Mouse (Mus musculus) Patski (cell line): ENCODE measurements around the gene Trappc3l. TPM values are rescaled to one million over a fixed set of nuclear protein-coding genes. Genes with fewer than 3 reads are reported as not detected.
A peak's percentile ranks its signal among the peaks of the same experiment; 100 is the strongest.

Source experiments
- ATAC-seq: fragments of 100-300 bp; one replicate; pipeline ENCODE4 v1.8.0; 2021
- CTCF ChIA-PET: fragments of 350-600 bp; sonication (Branson Sonifier 250); formaldehyde crosslinking; loops from one replicate; lab custom pipeline; 2022; ENCODE audit warnings: inconsistent platforms; lab: Charles Lee
- POLR2A ChIA-PET: fragments of 350-600 bp; sonication (Branson Sonifier 250); formaldehyde crosslinking; loops from one replicate; lab custom pipeline; 2022; ENCODE audit warnings: antibody characterized with exemption, inconsistent platforms; lab: Charles Lee
- DNase-seq: peaks from one replicate; pipeline ENCODE4 v3.0.0-alpha.2; 2011; ENCODE audit warnings: low read depth, low spot score
- H3K27me3 ChIP-seq: fragments of 371-371 bp; one replicate; pipeline ENCODE4 v1.5.1; 2021
- CTCF ChIP-seq: fragments of 100-300 bp; IDR thresholded peaks from one replicate; pipeline ENCODE4 v1.5.1; 2021
- in situ Hi-C: fragments of 300-500 bp; cut with MboI; formaldehyde crosslinking; loops from 3 replicates; pipeline ENCODE4 v1.11.1; 2018; ENCODE audit warnings: low pct_unique_long_range_greater_than_20kb, mixed read lengths
- polyA plus RNA-seq: library from polyadenylated mRNA; unstranded; gene quantifications from one replicate; pipeline ENCODE4 v1.2.3, GENCODE M21; 2021

The Trappc3l gene
- polyA plus RNA-seq, 1 experiment from 2014 or later = not detected

DNA sequence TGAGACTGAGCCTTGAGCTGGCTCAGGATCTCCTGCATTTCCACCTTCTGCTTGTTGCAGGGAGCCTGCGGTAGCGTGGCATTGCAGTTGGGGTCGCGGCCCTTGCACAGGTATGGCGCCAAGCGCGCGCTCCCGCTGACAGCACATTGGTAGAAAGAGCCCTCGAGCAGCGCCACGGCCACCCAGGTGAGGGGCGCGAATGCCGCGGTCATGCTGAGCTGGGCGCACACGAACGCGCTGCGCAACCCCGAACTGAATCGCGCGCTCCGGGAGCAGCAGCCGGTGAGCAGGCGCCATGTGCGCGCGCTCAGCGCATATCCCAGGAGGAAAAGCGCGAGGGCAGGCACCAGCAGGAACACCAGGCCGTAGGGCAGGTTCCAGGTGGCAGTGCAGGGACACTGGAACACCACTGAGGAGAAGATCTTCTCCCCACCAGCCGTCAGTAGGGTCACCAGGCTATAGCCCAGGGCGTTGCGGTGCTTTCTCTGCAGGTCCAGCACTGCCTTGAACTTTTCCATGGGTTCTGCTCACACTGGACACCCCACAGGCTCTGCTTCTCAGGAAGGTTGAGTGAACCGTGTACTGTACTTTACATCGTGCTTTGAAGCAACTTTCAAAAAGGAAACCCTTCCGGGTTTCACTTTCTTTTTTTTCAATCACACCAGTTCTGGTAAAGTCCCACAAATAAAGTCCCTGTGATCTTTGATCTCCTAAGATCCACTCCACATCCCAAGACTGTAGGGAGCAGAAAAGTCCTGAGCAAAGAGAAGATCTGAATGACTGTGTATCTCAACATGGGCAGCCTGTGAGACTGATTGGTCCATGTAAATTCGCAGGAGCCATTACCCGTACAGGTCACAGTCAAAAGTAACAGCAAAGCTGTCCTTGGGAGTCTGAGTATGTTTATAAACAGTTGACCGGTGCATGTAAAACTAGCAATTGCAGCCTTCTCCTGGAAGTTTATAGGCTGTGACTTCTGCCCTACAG is 90.3 kb downstream of the Trappc3l start, which contains the start of gene Calhm6:
Calhm6 (minus strand) TSS at position 593 of the 987 bp plus-strand sequence.
- in situ Hi-C loops = no loop called here
- peaks cover 4% of the 10 kb centered on the region for H3K27me3 ChIP-seq
- DNase-seq = no peak
- no peak for ATAC-seq
- no peak for TF ChIP-seq CTCF
- ChIA-PET POLR2A (no interaction called here), CTCF (no interaction called here)

DNA sequence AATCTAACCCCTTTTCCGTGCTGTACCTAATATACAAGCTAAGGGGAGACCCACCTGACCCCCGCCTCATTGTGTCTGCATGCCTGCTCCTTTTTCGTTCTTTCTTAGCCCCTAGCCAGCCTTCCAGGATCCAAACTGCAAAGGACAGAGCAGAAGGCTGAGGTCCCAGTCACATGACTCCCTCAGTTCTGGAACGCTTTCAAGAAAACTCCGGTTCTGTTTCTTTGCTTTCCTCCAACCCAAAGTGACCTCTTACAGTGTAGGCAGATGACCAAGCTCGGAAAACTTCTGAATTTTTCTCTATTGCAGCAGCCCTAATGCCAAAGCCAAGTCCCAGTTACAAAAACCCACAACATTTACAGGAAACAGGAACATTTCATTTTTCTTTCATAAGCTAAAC is 91.0 kb downstream of the Trappc3l start:
- ChIA-PET POLR2A (no interaction called here), CTCF (no interaction called here)
- DNase-seq = no peak
- TF ChIP-seq CTCF = no peak
- no peak for ATAC-seq
- in situ Hi-C loops = no loop called here
- H3K27me3 ChIP-seq = peaks cover 4% of the 10 kb centered on the region

GRCm38 (mm10) chr10:34131356-34131755 is 94.0 kb downstream of the Trappc3l start:
- DNase-seq = no peak
- no peak for TF ChIP-seq CTCF
- ChIA-PET POLR2A (interaction anchor here (0.6 to 1.6 kb wide), 2 partner anchors 17 to 179 kb away, joined by 3 to 7 read pairs; no protein-coding TSS in a partner anchor), CTCF (no interaction called here)
- no peak for ATAC-seq
- in situ Hi-C loops = no loop called here
- peaks cover 4% of the 10 kb centered on the region for H3K27me3 ChIP-seq

- ChIA-PET CTCF (no interaction called here), POLR2A (no interaction called here)
- ATAC-seq = no peak
- no peaks in the 10 kb centered on the region for H3K27me3 ChIP-seq
- in situ Hi-C loops = no loop called here
- no peak for DNase-seq
- TF ChIP-seq CTCF = no peak
Observed at GRCm38 (mm10) chr10:34136432-34136831, 99.0 kb downstream of the Trappc3l start.

DNA sequence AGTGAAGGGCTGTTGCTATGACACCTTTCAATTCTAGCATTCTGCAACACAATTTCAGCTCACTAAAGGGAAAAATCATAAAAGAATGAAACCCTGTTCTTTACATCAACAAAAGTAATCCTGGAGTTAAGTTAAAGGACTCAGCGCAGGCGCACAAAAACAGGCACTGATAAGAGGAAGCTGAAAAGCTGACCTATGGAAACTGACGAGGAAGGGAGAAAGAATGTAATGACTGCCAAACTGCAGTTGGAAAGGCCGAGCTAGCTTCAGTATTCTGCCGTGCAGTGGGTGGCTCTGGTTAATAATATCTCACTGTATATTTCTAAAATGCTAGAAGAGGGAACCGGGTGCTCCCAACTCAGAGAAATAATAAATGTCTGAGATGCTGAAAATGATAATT is 100.6 kb downstream of the Trappc3l start:
- ATAC-seq (no peak), DNase-seq (no peak)
- TF ChIP-seq CTCF = no peak
- in situ Hi-C loops = no loop called here
- ChIA-PET CTCF (no interaction called here), POLR2A (interaction anchor here (0.6 kb wide), 1 partner anchor 175 kb away, joined by 3 read pairs; no protein-coding TSS in a partner anchor)
- H3K27me3 ChIP-seq = no peaks in the 10 kb centered on the region

- in situ Hi-C loops = loop anchor here (10.0 kb wide), 1 partner anchor 135 kb away; no protein-coding TSS in a partner anchor
- ATAC-seq (no peak), DNase-seq (no peak)
- ChIA-PET POLR2A (no interaction called here), CTCF (interaction anchor here (1.2 kb wide), 1 partner anchor 15 kb away, joined by 3 read pairs; no protein-coding TSS in a partner anchor)
- TF ChIP-seq CTCF = no peak
- no peaks in the 10 kb centered on the region for H3K27me3 ChIP-seq
Observed at GRCm38 (mm10) chr10:34139768-34140167, 102.4 kb downstream of the Trappc3l start.

- no peaks in the 10 kb centered on the region for H3K27me3 ChIP-seq
- CTCF ChIA-PET = no interaction called here
Observed at GRCm38 (mm10) chr10:34141693-34142092, 104.3 kb downstream of the Trappc3l start.

DNA sequence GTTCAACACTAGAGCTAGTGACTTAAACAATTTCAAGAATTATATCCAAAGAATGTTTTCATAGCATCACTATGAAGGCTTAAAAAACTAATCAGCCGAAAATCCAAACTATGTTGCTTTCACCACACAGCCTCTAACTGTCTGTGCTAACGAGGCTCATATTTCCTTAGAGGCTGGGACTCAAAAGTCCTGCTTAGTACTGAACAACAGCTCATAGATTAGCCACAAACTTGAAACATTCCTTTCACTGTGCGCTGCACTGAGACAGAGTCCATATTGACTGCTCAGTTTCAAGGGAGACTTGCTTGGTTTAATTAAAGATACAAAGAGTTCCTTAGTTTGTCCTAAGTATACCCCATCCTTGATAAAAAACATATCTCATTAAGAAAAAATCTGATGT is 112.4 kb downstream of the Trappc3l start:
- peak; percentile 35 for ATAC-seq

More at GRCm38 (mm10) chr10:34141693-34142092, 104.3 kb downstream of the Trappc3l start:
- POLR2A ChIA-PET = no interaction called here
- TF ChIP-seq CTCF = no peak
- DNase-seq (no peak), ATAC-seq (no peak)
- in situ Hi-C loops = loop anchor here (10.0 kb wide), 1 partner anchor 133 kb away; no protein-coding TSS in a partner anchor

GRCm38 (mm10) chr10:34150454-34150853 is 113.1 kb downstream of the Trappc3l start:
- H3K27me3 ChIP-seq = no peaks in the 10 kb centered on the region
- CTCF ChIA-PET = interaction anchor here (0.7 to 1.4 kb wide), 3 partner anchors 9 to 39 kb away, joined by 3 to 5 read pairs (median 5); no protein-coding TSS in a partner anchor
- ATAC-seq (no peak), DNase-seq (no peak)
- TF ChIP-seq CTCF = no peak
- in situ Hi-C loops = no loop called here
- POLR2A ChIA-PET = no interaction called here

More for the DNA sequence above, 112.4 kb downstream of the Trappc3l start:
- POLR2A ChIA-PET = interaction anchor here (0.5 kb wide), 1 partner anchor 38 kb away, joined by 5 read pairs; no protein-coding TSS in a partner anchor
- in situ Hi-C loops = loop anchor here (10.0 kb wide), 1 partner anchor 125 kb away; no protein-coding TSS in a partner anchor
- CTCF ChIA-PET = interaction anchor here (1.2 to 1.4 kb wide), 2 partner anchors 9 to 17 kb away, joined by 3 to 5 read pairs; no protein-coding TSS in a partner anchor
- no peak for DNase-seq
- TF ChIP-seq CTCF = no peak
- no peaks in the 10 kb centered on the region for H3K27me3 ChIP-seq

GRCm38 (mm10) chr10:34151827-34152226 is 114.4 kb downstream of the Trappc3l start:
- POLR2A ChIA-PET = no interaction called here
- TF ChIP-seq CTCF = peak; percentile 42
- DNase-seq = no peak
- in situ Hi-C loops = no loop called here
- CTCF ChIA-PET = interaction anchor here (1.0 to 1.9 kb wide), 2 partner anchors 85 to 171 kb away, joined by 3 to 4 read pairs; no protein-coding TSS in a partner anchor
- no peaks in the 10 kb centered on the region for H3K27me3 ChIP-seq
- no peak for ATAC-seq
